Mouse (Mus musculus) WW6 (cell line): ENCODE data around the gene Ugt1a9.

ENCODE experiments used
- DNase-seq: peaks from one replicate; pipeline ENCODE4 v3.0.0-alpha.2; 2013; ENCODE audit warnings: low read depth, low spot score

The Ugt1a9 gene

GRCm38 (mm10) chr1:88258881-88259642 lies 188.5 kb downstream of the Ugt1a9 start:
- DNase-seq: no peak

- no peak for DNase-seq
Observed at GRCm38 (mm10) chr1:88259643-88260024, 189.0 kb downstream of the Ugt1a9 start.

- DNase-seq: no peak
Observed at GRCm38 (mm10) chr1:88260114-88260513, 189.5 kb downstream of the Ugt1a9 start.

- no peak for DNase-seq
Observed at GRCm38 (mm10) chr1:88260604-88261377, 190.2 kb downstream of the Ugt1a9 start.

GRCm38 (mm10) chr1:88261706-88262105 lies 191.1 kb downstream of the Ugt1a9 start:
- no peak for DNase-seq

GRCm38 (mm10) chr1:88262255-88262654 lies 191.7 kb downstream of the Ugt1a9 start:
- DNase-seq: no peak

GRCm38 (mm10) chr1:88262961-88263360 lies 192.4 kb downstream of the Ugt1a9 start:
- no peak for DNase-seq

GRCm38 (mm10) chr1:88263778-88264177 lies 193.2 kb downstream of the Ugt1a9 start:
- DNase-seq: no peak

- no peak for DNase-seq
Observed at GRCm38 (mm10) chr1:88264237-88264868, 193.8 kb downstream of the Ugt1a9 start.

- no peak for DNase-seq
Observed at GRCm38 (mm10) chr1:88264869-88265240, 194.3 kb downstream of the Ugt1a9 start.

- DNase-seq: no peak
Observed at GRCm38 (mm10) chr1:88266123-88266522, 195.5 kb downstream of the Ugt1a9 start.

GRCm38 (mm10) chr1:88267489-88267888 lies 196.9 kb downstream of the Ugt1a9 start:
- DNase-seq: no peak

GRCm38 (mm10) chr1:88268070-88268469 lies 197.5 kb downstream of the Ugt1a9 start:
- no peak for DNase-seq
